18 mouse cellular contexts compared by ENCODE assay signal in genomic region chr8:110956619-110957450, GRCm38 (mm10). TPM values are rescaled to one million over a fixed set of nuclear protein-coding genes. Genes with fewer than 3 reads are reported as not detected.
A peak's percentile ranks its signal among the peaks of the same experiment; 100 is the strongest.
DNase-seq lines count a peak whose midpoint lies in the region; ATAC-seq lines count a peak whose summit lies in the region.
"Had no signal": no experiment of that assay in that cellular context is flagged by ENCODE, and none has a peak within 500 bp of the region (broad histone marks: within the 10 kb centered on the region; RNA-seq: fewer than 3 reads in every experiment).

No protein-coding gene starts in this region.

- no peak overlapping the region for H3K4me3 ChIP-seq in heart, embryonic 10.5 days
- no peak overlapping the region for H3K4me3 ChIP-seq in neural tube, embryonic 14.5 days (ENCODE audit: low read depth, low read length)
- H3K4me3 ChIP-seq: embryonic facial prominence, embryonic 15.5 days; limb, embryonic 15.5 days; myocyte had no signal

- H3K27me3 ChIP-seq in heart, embryonic 10.5 days (ENCODE audit: insufficient read depth, poor library complexity, severe bottlenecking), result no peaks in the 10 kb centered on the region
- H3K27me3 ChIP-seq in neural tube, embryonic 14.5 days (ENCODE audit: control insufficient read depth, insufficient read depth, low read length), result no peaks in the 10 kb centered on the region
- H3K27me3 ChIP-seq: embryonic facial prominence, embryonic 15.5 days; limb, embryonic 15.5 days had no signal

- no peak overlapping the region for H3K4me2 ChIP-seq in neural tube, embryonic 14.5 days (ENCODE audit: low read depth, low read length)
- H3K4me2 ChIP-seq: embryonic facial prominence, embryonic 15.5 days; limb, embryonic 15.5 days; lung, embryonic 14.5 days had no signal

- 84% methylated on average over 15 of the region's 15 CpGs for WGBS in heart, embryonic 10.5 days
- WGBS in neural tube, embryonic 14.5 days, result 80% methylated on average over 15 of the region's 15 CpGs

- H3K4me1 ChIP-seq in heart, embryonic 10.5 days, result peaks cover 14% of the 10 kb centered on the region
- no peaks in the 10 kb centered on the region for H3K4me1 ChIP-seq in neural tube, embryonic 14.5 days (ENCODE audit: control insufficient read depth, insufficient read depth, low read length)

- H3K9ac ChIP-seq in neural tube, embryonic 14.5 days (replicated peaks; ENCODE audit: low read depth, low read length), result no peak overlapping the region
- H3K9ac ChIP-seq: embryonic facial prominence, embryonic 15.5 days; limb, embryonic 15.5 days; lung, embryonic 14.5 days had no signal

- DNase-seq in heart, embryonic 10.5 days (ENCODE audit: low spot score), result no peak
- DNase-seq in heart, postnatal 4 days, result no peak
- DNase-seq in ovary, postnatal 36 days (ENCODE audit: low spot score), result peak; percentile 31
- DNase-seq in ovary, adult 18-20 months (ENCODE audit: low spot score), result no peak
- peak; percentile 85 for DNase-seq in cerebellum, adult 9-11 months
- DNase-seq in adrenal gland, postnatal 14 days, result no peak
- DNase-seq: adrenal gland, postnatal 36 days; heart, postnatal 10 days; kidney, postnatal 14 days; lung, embryonic 14.5 days; spleen, adult 18-20 months; thymus, postnatal 25 days had no signal

- H3K36me3 ChIP-seq in heart, embryonic 10.5 days, result peaks cover 65% of the 10 kb centered on the region
- H3K36me3 ChIP-seq in neural tube, embryonic 14.5 days (ENCODE audit: control insufficient read depth, insufficient read depth, low read length), result peaks cover 4% of the 10 kb centered on the region

- no peak for ATAC-seq in neural tube, embryonic 14.5 days (ENCODE audit: low read depth)
- ATAC-seq in frontal cortex, adult (ENCODE audit: low TSS enrichment), result no peak
- ATAC-seq: intestine, postnatal 0 days had no signal

- H3K27ac ChIP-seq in heart, embryonic 10.5 days, result 0 out of 2 replicates have a peak overlapping the region, but pooled peaks have one; percentile 13
- H3K27ac ChIP-seq in neural tube, embryonic 14.5 days (ENCODE audit: low read depth, low read length), result 0 out of 2 replicates have a peak overlapping the region, but pooled peaks have one; percentile 39
- H3K27ac ChIP-seq: embryonic facial prominence, embryonic 15.5 days; limb, embryonic 15.5 days had no signal

- no peaks in the 10 kb centered on the region for H3K9me3 ChIP-seq in heart, embryonic 10.5 days
- H3K9me3 ChIP-seq in neural tube, embryonic 14.5 days (ENCODE audit: control insufficient read depth, low read length), result no peaks in the 10 kb centered on the region
- H3K9me3 ChIP-seq: embryonic facial prominence, embryonic 15.5 days; limb, embryonic 15.5 days had no signal

RNA-seq across cellular contexts. Expression of gene St3gal2, which starts 37.1 kb away (rescaled TPM):
- 23.2 and 30.2 TPM in 2 replicates for polyA plus RNA-seq in heart, embryonic 10.5 days (2016; fragmentation: Nextera tagmentation; extraction: Ambion mirVana)
- total RNA-seq in heart, postnatal 4 days (2021), result 10 to 100 TPM; 36.7 to 38.2 TPM
- 12.7 and 15.0 TPM in 2 replicates for polyA plus RNA-seq in neural tube, embryonic 14.5 days (2014; fragmentation: Nextera tagmentation; extraction: Ambion mirVana)
- 18.5 and 21.6 TPM in 2 replicates for total RNA-seq in adrenal gland, postnatal 14 days (2021)

RNA-seq across cellular contexts. Expression of gene Ddx19a, which starts 40.8 kb away (rescaled TPM):
- 18.8 and 23.5 TPM in 2 replicates for polyA plus RNA-seq in heart, embryonic 10.5 days (2016; fragmentation: Nextera tagmentation; extraction: Ambion mirVana)
- 10 to 100 TPM; 46.5 to 49.7 TPM for total RNA-seq in heart, postnatal 4 days (2021)
- polyA plus RNA-seq in neural tube, embryonic 14.5 days (2014; fragmentation: Nextera tagmentation; extraction: Ambion mirVana), result 14.0 and 14.8 TPM in 2 replicates
- 47.4 and 54.0 TPM in 2 replicates for total RNA-seq in adrenal gland, postnatal 14 days (2021)

RNA-seq across cellular contexts. Expression of gene Fuk, which starts 54.5 kb away (rescaled TPM):
- polyA plus RNA-seq in heart, embryonic 10.5 days (2016; fragmentation: Nextera tagmentation; extraction: Ambion mirVana), result 10.4 and 11.2 TPM in 2 replicates
- total RNA-seq in heart, postnatal 4 days (2021), result 1 to 10 TPM; 6.6 to 6.9 TPM
- 3.9 and 5.4 TPM in 2 replicates for polyA plus RNA-seq in neural tube, embryonic 14.5 days (2014; fragmentation: Nextera tagmentation; extraction: Ambion mirVana)
- total RNA-seq in adrenal gland, postnatal 14 days (2021), result 7.6 and 10.4 TPM in 2 replicates

Comparison
In these comparisons a context has a peak if more than half of its experiments do, and no peak if none do; other contexts are left out.
1. DNase-seq: peak in ovary, postnatal 36 days (single experiment) and cerebellum, adult 9-11 months (single experiment); none in heart, embryonic 10.5 days (single experiment), heart, postnatal 4 days (single experiment), ovary, adult 18-20 months (single experiment) and adrenal gland, postnatal 14 days (single experiment).